Mouse (Mus musculus) stomach, postnatal 0 days (tissue): Measurements from ENCODE around the gene Lamc2.

ENCODE experiments used
- CTCF ChIP-seq: IDR thresholded peaks from 2 replicates; pipeline ENCODE4 v1.5.1; 2016; ENCODE audit warnings: antibody characterized with exemption, low read depth, mild to moderate bottlenecking, moderate library complexity
- EP300 ChIP-seq: optimal IDR thresholded peaks from 2 replicates; pipeline ENCODE3; 2016; ENCODE audit warnings: antibody characterized with exemption

DNA sequence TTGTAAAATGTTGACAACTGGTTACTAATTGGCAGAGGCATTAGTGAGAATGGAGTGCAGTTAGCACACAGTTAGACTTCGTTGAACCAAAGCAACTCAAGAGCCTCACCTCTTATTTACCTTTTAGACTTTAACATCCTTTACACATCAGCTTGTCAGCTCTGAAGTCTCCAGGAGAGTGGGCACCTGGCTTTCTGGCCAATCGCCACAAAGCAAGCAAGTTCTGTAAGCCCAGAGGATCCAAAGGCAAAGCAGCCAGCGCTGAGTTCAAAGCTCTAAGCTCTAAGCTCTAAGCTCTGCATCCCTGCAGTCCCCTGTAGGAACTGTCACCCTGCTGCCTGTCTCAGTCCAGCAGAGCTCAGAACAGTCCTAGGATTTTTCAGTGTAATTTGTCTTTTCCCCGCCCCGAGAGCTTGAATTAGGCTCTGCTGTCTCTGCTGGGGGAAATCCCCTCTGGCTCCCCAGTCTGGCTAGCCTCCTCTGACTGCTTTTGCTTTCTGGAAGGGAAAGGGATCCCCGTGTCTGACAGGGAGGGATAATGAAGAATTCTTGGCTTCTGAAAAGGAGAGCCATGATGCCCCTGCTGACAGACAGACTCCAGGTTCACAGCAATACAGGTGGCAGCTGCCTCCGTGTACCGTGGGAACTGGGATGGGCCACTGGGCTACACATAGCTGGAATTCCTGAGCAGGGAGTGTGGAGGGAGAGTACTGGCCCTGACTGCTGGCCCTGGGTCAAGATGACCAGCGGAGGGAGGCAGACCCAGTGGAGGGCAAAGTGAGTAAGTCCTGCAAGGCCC lies 94.6 kb downstream of the Lamc2 start:
- TF ChIP-seq CTCF (no peak), EP300 (no peak)
